Mouse (Mus musculus): Measurements from ENCODE around the gene Iscu. TPM values are rescaled to one million over a fixed set of nuclear protein-coding genes. Genes with fewer than 3 reads are reported as not detected.
"Not testable (repeated sequence)": the region's sequence is repeated elsewhere in the genome, so short reads cannot be mapped to it uniquely, and the experiment has no call there.

Iscu gene
- polyA plus RNA-seq, 1 experiment from 2014 or later = 93.4 TPM

- WGBS = 23% methylated on average over 11 of the region's 12 CpGs
- not testable (repeated sequence) for H3K4me1 ChIP-seq (replicated peaks); H3K4me3 ChIP-seq; H3K9ac ChIP-seq; H3K27ac ChIP-seq; H3K4me2 ChIP-seq; H3K9me3 ChIP-seq; H3K36me3 ChIP-seq; ATAC-seq (ENCODE audit: low FRiP score)
- peaks cover 16% of the 10 kb centered on the region; the same call in 1 of the 2 replicates for H3K27me3 ChIP-seq
Observed at GRCm38 (mm10) chr5:113811824-113812420, 39.4 kb downstream of the Iscu start.

GRCm38 (mm10) chr5:113812638-113813037 is 40.1 kb downstream of the Iscu start:
- WGBS = 98% methylated on average over 2 of the region's 2 CpGs
- Histone ChIP-seq H3K4me3 (no peak overlapping the region), H3K9ac (no peak overlapping the region), H3K36me3 (no peaks in the 10 kb centered on the region), H3K4me2 (no peak overlapping the region), H3K9me3 (peaks cover 10% of the 10 kb centered on the region), H3K27me3 (peaks cover 15% of the 10 kb centered on the region; the same call in 1 of the 2 replicates), H3K4me1 (replicated peaks) (0 out of 2 replicates have a peak, but pooled peaks cover 4% of the 10 kb centered on the region), H3K27ac (no peak overlapping the region)
- no peak for ATAC-seq (ENCODE audit: low FRiP score)

GRCm38 (mm10) chr5:113813608-113814007 is 41.1 kb downstream of the Iscu start:
- no peak for ATAC-seq (ENCODE audit: low FRiP score)
- peaks cover 11% of the 10 kb centered on the region; the same call in 1 of the 2 replicates for H3K27me3 ChIP-seq
- no peak overlapping the region for H3K27ac ChIP-seq
- H3K9ac ChIP-seq = no peak overlapping the region
- H3K4me2 ChIP-seq = no peak overlapping the region
- peaks cover 10% of the 10 kb centered on the region for H3K9me3 ChIP-seq
- H3K4me1 ChIP-seq (replicated peaks) = 0 out of 2 replicates have a peak, but pooled peaks cover 4% of the 10 kb centered on the region
- H3K4me3 ChIP-seq = no peak overlapping the region
- H3K36me3 ChIP-seq = no peaks in the 10 kb centered on the region
- WGBS = 22% methylated on average over 9 of the region's 9 CpGs

GRCm38 (mm10) chr5:113814111-113815040 is 41.8 kb downstream of the Iscu start:
- H3K4me3 ChIP-seq = no peak overlapping the region
- 42% methylated on average over 27 of the region's 27 CpGs for WGBS
- H3K27ac ChIP-seq = no peak overlapping the region
- H3K36me3 ChIP-seq = no peaks in the 10 kb centered on the region
- no peak for ATAC-seq (ENCODE audit: low FRiP score)
- no peak overlapping the region for H3K4me2 ChIP-seq
- H3K4me1 ChIP-seq (replicated peaks) = 0 out of 2 replicates have a peak, but pooled peaks cover 4% of the 10 kb centered on the region
- peaks cover 10% of the 10 kb centered on the region for H3K9me3 ChIP-seq
- peaks cover 11% of the 10 kb centered on the region; the same call in 1 of the 2 replicates for H3K27me3 ChIP-seq
- H3K9ac ChIP-seq = no peak overlapping the region

- Histone ChIP-seq H3K9ac (no peak overlapping the region), H3K4me1 (replicated peaks) (0 out of 2 replicates have a peak, but pooled peaks cover 4% of the 10 kb centered on the region), H3K27ac (no peak overlapping the region), H3K4me2 (no peak overlapping the region), H3K36me3 (no peaks in the 10 kb centered on the region), H3K27me3 (peaks cover 11% of the 10 kb centered on the region; the same call in 1 of the 2 replicates), H3K9me3 (peaks cover 10% of the 10 kb centered on the region), H3K4me3 (no peak overlapping the region)
- 55% methylated on average over 11 of the region's 11 CpGs for WGBS
- no peak for ATAC-seq (ENCODE audit: low FRiP score)
Observed at GRCm38 (mm10) chr5:113815041-113815389, 42.5 kb downstream of the Iscu start.

- Histone ChIP-seq H3K9me3 (peaks cover 7% of the 10 kb centered on the region), H3K27ac (no peak overlapping the region), H3K4me3 (no peak overlapping the region), H3K4me2 (peak overlapping the region; percentile 25; the same call in 1 of the 2 replicates), H3K36me3 (no peaks in the 10 kb centered on the region), H3K27me3 (peaks cover 11% of the 10 kb centered on the region; the same call in 1 of the 2 replicates), H3K9ac (peak overlapping the region; percentile 44), H3K4me1 (replicated peaks) (0 out of 2 replicates have a peak, but pooled peaks cover 4% of the 10 kb centered on the region)
- no peak for ATAC-seq (ENCODE audit: low FRiP score)
- WGBS = 11% methylated on average over 15 of the region's 15 CpGs
Observed at GRCm38 (mm10) chr5:113815638-113816152, 43.1 kb downstream of the Iscu start.

GRCm38 (mm10) chr5:113818572-113818971 is 46.0 kb downstream of the Iscu start:
- no peak overlapping the region for H3K27ac ChIP-seq
- peaks cover 11% of the 10 kb centered on the region; the same call in 1 of the 2 replicates for H3K27me3 ChIP-seq
- WGBS = 69% methylated on average over 14 of the region's 14 CpGs
- no peaks in the 10 kb centered on the region for H3K36me3 ChIP-seq
- no peak overlapping the region for H3K9ac ChIP-seq
- ATAC-seq (ENCODE audit: low FRiP score) = no peak
- H3K4me3 ChIP-seq = no peak overlapping the region
- H3K4me2 ChIP-seq = no peak overlapping the region
- no peaks in the 10 kb centered on the region for H3K9me3 ChIP-seq
- H3K4me1 ChIP-seq (replicated peaks) = 0 out of 2 replicates have a peak, but pooled peaks cover 4% of the 10 kb centered on the region

GRCm38 (mm10) chr5:113824228-113824627 is 51.7 kb downstream of the Iscu start:
- H3K9me3 ChIP-seq = no peaks in the 10 kb centered on the region
- H3K4me1 ChIP-seq (replicated peaks) = no peaks in the 10 kb centered on the region
- no peaks in the 10 kb centered on the region for H3K27me3 ChIP-seq
- 92% methylated on average over 4 of the region's 4 CpGs for WGBS
- H3K4me3 ChIP-seq = no peak overlapping the region
- H3K27ac ChIP-seq = no peak overlapping the region
- no peak for ATAC-seq (ENCODE audit: low FRiP score)
- no peak overlapping the region for H3K9ac ChIP-seq
- no peak overlapping the region for H3K4me2 ChIP-seq
- H3K36me3 ChIP-seq = no peaks in the 10 kb centered on the region

- H3K4me3 ChIP-seq = no peak overlapping the region
- no peak overlapping the region for H3K4me2 ChIP-seq
- H3K9ac ChIP-seq = no peak overlapping the region
- no peaks in the 10 kb centered on the region for H3K9me3 ChIP-seq
- H3K4me1 ChIP-seq (replicated peaks) = no peaks in the 10 kb centered on the region
- ATAC-seq (ENCODE audit: low FRiP score) = no peak
- 89% methylated on average over 7 of the region's 7 CpGs for WGBS
- H3K27me3 ChIP-seq = no peaks in the 10 kb centered on the region
- no peaks in the 10 kb centered on the region for H3K36me3 ChIP-seq
- H3K27ac ChIP-seq = no peak overlapping the region
Observed at GRCm38 (mm10) chr5:113825558-113825957, 53.0 kb downstream of the Iscu start.

GRCm38 (mm10) chr5:113826619-113827018 is 54.1 kb downstream of the Iscu start:
- Histone ChIP-seq H3K4me1 (replicated peaks) (no peaks in the 10 kb centered on the region), H3K4me3 (no peak overlapping the region), H3K27ac (no peak overlapping the region), H3K9me3 (no peaks in the 10 kb centered on the region), H3K27me3 (no peaks in the 10 kb centered on the region), H3K9ac (no peak overlapping the region), H3K4me2 (no peak overlapping the region), H3K36me3 (no peaks in the 10 kb centered on the region)
- ATAC-seq (ENCODE audit: low FRiP score) = no peak
- 95% methylated on average over 4 of the region's 4 CpGs for WGBS

Data from hindbrain, embryonic 13.5 days (tissue).